Mouse (Mus musculus): ENCODE measurements at regions not wholly inside any gene's neighbourhood (a gene's known extent, or its start where the extent isn't known, plus 50 kb on each side); places are given as distances from the start of the nearest gene placed in this dataset.

DNA sequence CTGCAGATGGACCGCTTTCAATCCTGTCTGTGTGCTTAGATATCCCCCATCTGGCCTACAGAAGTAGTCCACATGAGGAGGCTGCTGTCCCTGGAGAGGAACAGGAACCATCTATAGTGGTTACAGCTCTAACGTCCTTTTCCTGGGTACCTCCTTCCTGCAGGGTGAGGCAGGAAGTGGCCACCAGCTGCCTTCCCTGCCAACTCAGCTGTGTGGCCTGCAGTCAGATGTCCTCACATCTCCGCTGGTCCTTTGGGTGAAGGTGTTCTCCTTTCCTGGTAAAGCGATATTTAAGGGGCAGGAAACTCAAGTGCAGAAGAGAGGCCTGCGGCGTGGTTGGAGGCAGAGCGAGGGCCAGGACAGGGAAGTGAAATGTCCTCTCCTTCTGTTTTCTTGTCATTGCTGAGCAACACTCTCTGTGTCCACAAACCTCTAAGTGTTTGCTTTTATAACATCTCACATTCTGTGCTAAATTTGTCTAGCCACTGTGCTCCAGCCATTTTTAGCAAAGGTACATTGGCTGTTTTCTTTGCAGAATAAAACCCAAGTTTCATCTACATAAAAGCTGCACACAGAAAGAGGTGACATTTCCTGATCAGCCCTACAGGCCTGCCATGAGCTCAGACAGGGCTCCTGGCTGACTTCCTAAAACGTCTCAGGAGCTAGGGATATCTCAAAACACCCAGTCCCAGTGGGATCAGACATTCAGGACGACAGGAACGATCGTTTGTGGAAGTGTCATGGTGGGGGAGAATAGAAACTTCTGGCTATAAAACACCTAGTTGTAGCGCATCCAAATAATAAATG lies 164.4 kb upstream of the Irf2bp2 start:
- TF ChIP-seq POLR2A (IDR thresholded peaks at IDR 0.05; ENCODE audit: insufficient read depth, low read depth, low read length) (0 out of 2 replicates have a peak, but pooled peaks have one; percentile 31), CTCF (IDR thresholded peaks at IDR 0.05) (peak; percentile 41), EP300 (IDR thresholded peaks at IDR 0.05; ENCODE audit: insufficient read depth, low read depth, low read length) (peak; percentile 78)
- Histone ChIP-seq H3K27me3 (ENCODE audit: control insufficient read depth, insufficient read depth, low read length) (no peaks in the 10 kb centered on the region), H3K9ac (ENCODE audit: low read depth, low read length) (peak overlapping the region; percentile 51), H3K27ac (peak overlapping the region; percentile 73), H3K36me3 (ENCODE audit: control insufficient read depth, insufficient read depth, low read length) (peaks cover 8% of the 10 kb centered on the region), H3K79me2 (replicated peaks; ENCODE audit: control insufficient read depth, insufficient read depth, low read length) (no peaks in the 10 kb centered on the region), H3K4me3 (no peak overlapping the region), H3K4me1 (ENCODE audit: control insufficient read depth, insufficient read depth, low read length) (peaks cover 18% of the 10 kb centered on the region)
- 20% methylated on average over 12 of the region's 12 CpGs for WGBS
- intact Hi-C loops (cut with DNase I): loop anchor here (2.0 to 5.0 kb wide), 2 partner anchors 17 to 159 kb away; no protein-coding TSS in a partner anchor
- DNase-seq: peak; percentile 64 to 81

DNA sequence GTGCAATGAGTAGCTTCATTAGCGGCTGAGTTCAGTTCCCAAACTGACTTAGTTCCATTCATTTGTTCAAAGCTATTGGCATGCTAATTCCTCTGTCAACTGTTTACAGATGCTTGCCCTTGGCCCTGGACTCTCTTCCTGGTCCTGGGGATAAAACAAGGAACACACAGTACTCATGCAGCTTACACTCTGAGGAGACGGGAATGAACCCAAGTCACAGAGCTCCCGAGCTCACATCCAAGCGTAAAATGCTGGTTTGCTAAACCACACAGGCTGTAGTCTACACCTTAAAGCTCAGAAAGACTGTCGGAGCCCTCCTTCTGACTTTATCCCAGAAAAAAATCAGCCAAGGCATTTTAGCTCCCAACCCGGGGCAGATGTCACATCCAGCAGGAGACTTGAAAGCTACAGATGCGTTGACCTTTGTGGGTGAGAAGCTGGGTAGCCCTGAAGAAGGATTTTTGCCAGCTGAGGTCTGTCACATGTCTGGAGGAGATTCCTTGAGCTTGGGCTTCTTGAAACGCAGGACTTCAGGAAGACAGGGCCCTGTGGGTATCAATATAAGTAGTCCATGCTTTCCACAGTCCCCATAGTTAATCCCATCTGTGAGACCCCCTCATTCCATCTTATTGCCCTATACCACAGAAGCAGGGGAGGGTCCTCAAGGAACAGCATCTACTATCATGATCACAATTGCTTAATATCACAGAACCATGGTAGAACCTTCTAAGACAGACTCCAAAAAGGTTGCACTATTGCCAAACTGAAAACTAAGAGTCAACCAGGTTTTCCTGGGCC lies 162.7 kb upstream of the Irf2bp2 start:
- Histone ChIP-seq H3K4me1 (ENCODE audit: control insufficient read depth, insufficient read depth, low read length) (peaks cover 18% of the 10 kb centered on the region), H3K9ac (ENCODE audit: low read depth, low read length) (no peak overlapping the region), H3K36me3 (ENCODE audit: control insufficient read depth, insufficient read depth, low read length) (peaks cover 10% of the 10 kb centered on the region), H3K27me3 (ENCODE audit: control insufficient read depth, insufficient read depth, low read length) (no peaks in the 10 kb centered on the region), H3K79me2 (replicated peaks; ENCODE audit: control insufficient read depth, insufficient read depth, low read length) (no peaks in the 10 kb centered on the region), H3K27ac (peak overlapping the region; percentile 39), H3K4me3 (no peak overlapping the region)
- peak in 1 of 2 experiments; percentile 36 for DNase-seq
- TF ChIP-seq POLR2A (IDR thresholded peaks at IDR 0.05; ENCODE audit: insufficient read depth, low read depth, low read length): no peak
- TF ChIP-seq EP300 (IDR thresholded peaks at IDR 0.05; ENCODE audit: insufficient read depth, low read depth, low read length): no peak
- no peak for TF ChIP-seq CTCF (IDR thresholded peaks at IDR 0.05)
- intact Hi-C loops (cut with DNase I): loop anchor here (2.0 to 5.0 kb wide), 2 partner anchors 16 to 161 kb away; no protein-coding TSS in a partner anchor
- 90% methylated on average over 8 of the region's 8 CpGs for WGBS

DNA sequence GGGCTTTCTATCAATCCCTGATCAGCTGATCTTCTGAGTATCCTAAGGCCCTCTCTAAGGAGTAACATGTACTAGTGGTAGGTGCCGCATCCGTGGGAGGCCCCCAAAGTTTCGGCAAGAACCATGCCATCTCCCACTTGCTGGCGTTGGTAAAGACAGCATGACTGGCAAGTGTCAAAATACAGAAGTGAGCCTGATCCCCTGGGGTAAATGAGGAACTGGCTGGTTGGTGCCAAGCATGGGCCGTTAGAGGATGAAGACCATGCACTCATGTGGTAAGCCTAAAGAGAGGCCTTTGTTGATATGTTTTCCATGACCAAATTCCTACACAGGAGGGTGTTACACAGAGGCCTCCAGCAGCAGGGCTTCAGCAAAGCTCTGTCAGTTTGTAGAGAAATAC lies 161.9 kb upstream of the Irf2bp2 start:
- Histone ChIP-seq H3K27ac (no peak overlapping the region), H3K36me3 (ENCODE audit: control insufficient read depth, insufficient read depth, low read length) (peaks cover 10% of the 10 kb centered on the region), H3K9ac (ENCODE audit: low read depth, low read length) (no peak overlapping the region), H3K79me2 (replicated peaks; ENCODE audit: control insufficient read depth, insufficient read depth, low read length) (no peaks in the 10 kb centered on the region), H3K4me1 (ENCODE audit: control insufficient read depth, insufficient read depth, low read length) (peaks cover 20% of the 10 kb centered on the region), H3K4me3 (no peak overlapping the region), H3K27me3 (ENCODE audit: control insufficient read depth, insufficient read depth, low read length) (no peaks in the 10 kb centered on the region)
- TF ChIP-seq CTCF (IDR thresholded peaks at IDR 0.05) (no peak), POLR2A (IDR thresholded peaks at IDR 0.05; ENCODE audit: insufficient read depth, low read depth, low read length) (no peak), EP300 (IDR thresholded peaks at IDR 0.05; ENCODE audit: insufficient read depth, low read depth, low read length) (no peak)
- 91% methylated on average over 5 of the region's 5 CpGs for WGBS
- intact Hi-C loops (cut with DNase I): loop anchor here (2.0 to 5.0 kb wide), 2 partner anchors 15 to 162 kb away; no protein-coding TSS in a partner anchor
- DNase-seq: peak in 1 of 2 experiments; percentile 57

DNA sequence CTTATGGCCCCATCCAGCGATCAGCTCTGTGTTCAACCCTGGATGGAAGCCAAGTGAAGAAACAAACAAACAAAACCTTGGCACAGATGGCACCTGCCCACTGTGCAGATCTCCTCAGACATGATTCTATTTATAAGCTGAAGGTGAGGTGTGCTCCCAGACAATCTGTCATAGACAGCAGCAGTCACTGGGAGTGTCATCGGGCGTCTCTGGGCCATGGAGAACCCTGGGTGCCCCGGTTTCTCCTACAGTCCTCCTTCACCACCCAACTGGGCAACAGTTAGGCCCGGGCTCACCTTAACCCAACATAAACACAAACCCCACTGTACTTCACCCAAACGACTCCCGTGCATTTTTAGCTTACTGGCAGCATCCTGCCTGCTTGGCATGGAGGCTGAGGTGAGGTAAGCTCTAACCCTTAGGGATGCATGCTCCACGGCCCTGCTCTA lies 160.6 kb upstream of the Irf2bp2 start:
- Histone ChIP-seq H3K36me3 (ENCODE audit: control insufficient read depth, insufficient read depth, low read length) (peaks cover 7% of the 10 kb centered on the region), H3K4me3 (no peak overlapping the region), H3K27ac (no peak overlapping the region), H3K27me3 (ENCODE audit: control insufficient read depth, insufficient read depth, low read length) (no peaks in the 10 kb centered on the region), H3K9ac (ENCODE audit: low read depth, low read length) (no peak overlapping the region), H3K4me1 (ENCODE audit: control insufficient read depth, insufficient read depth, low read length) (peaks cover 17% of the 10 kb centered on the region), H3K79me2 (replicated peaks; ENCODE audit: control insufficient read depth, insufficient read depth, low read length) (no peaks in the 10 kb centered on the region)
- DNase-seq: no peak
- 77% methylated on average over 8 of the region's 8 CpGs for WGBS
- intact Hi-C loops (cut with DNase I): no loop called here
- TF ChIP-seq EP300 (IDR thresholded peaks at IDR 0.05; ENCODE audit: insufficient read depth, low read depth, low read length): no peak
- no peak for TF ChIP-seq POLR2A (IDR thresholded peaks at IDR 0.05; ENCODE audit: insufficient read depth, low read depth, low read length)
- no peak for TF ChIP-seq CTCF (IDR thresholded peaks at IDR 0.05)

DNA sequence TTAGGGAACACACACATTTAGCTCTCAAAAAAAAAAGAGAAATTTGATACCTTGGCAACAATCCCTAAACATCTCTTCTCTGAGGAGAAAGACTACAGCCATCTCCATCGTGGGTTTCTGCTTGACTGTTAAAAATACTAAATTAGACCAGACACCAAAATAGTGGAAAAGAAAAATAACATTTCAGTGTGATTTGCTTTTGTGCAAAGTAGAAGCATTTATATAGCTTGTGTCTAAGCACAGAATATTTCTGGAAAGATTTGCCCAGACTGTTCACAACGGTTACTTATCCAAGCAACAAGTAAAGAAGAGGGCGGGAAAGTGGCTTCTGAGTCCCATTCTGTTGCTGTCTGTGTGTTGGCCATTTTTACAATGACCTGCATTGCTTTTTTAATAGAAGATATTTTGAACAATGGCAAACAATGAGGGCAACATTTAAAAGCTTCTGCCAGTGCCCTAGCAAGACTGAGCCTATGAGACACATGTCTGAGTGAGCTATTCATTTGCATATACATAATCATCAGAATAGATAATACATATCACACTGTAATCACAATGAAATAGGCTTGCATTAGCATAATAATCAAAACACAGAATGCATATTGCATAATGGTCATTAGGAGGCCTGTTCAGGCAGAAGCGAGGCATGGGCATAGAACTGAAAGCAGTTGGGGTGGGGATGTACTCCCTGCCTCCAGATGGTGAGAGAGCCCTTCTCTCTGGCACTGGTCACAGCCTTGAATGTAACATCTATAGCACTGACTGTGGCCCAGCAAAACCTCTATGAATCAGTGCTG lies 159.5 kb upstream of the Irf2bp2 start:
- 81% methylated on average over 4 of the region's 4 CpGs for WGBS
- TF ChIP-seq CTCF (IDR thresholded peaks at IDR 0.05) (no peak), EP300 (IDR thresholded peaks at IDR 0.05; ENCODE audit: insufficient read depth, low read depth, low read length) (no peak), POLR2A (IDR thresholded peaks at IDR 0.05; ENCODE audit: insufficient read depth, low read depth, low read length) (no peak)

More for the DNA sequence above, 159.5 kb upstream of the Irf2bp2 start:
- 0 out of 2 replicates have a peak, but pooled peaks cover 2% of the 10 kb centered on the region for H3K36me3 ChIP-seq (ENCODE audit: control insufficient read depth, insufficient read depth, low read length)
- H3K9ac ChIP-seq (ENCODE audit: low read depth, low read length): no peak overlapping the region
- no peak overlapping the region for H3K4me3 ChIP-seq
- no peak overlapping the region for H3K27ac ChIP-seq
- H3K27me3 ChIP-seq (ENCODE audit: control insufficient read depth, insufficient read depth, low read length): no peaks in the 10 kb centered on the region
- peaks cover 10% of the 10 kb centered on the region for H3K4me1 ChIP-seq (ENCODE audit: control insufficient read depth, insufficient read depth, low read length)
- no peak for DNase-seq
- no peaks in the 10 kb centered on the region for H3K79me2 ChIP-seq (replicated peaks; ENCODE audit: control insufficient read depth, insufficient read depth, low read length)
- intact Hi-C loops (cut with DNase I): no loop called here

Measured in heart, adult 2 months (tissue).